Mouse (Mus musculus): Measurements from ENCODE around the gene Supt3. TPM values are rescaled to one million over a fixed set of nuclear protein-coding genes. Genes with fewer than 3 reads are reported as not detected.
A peak's percentile ranks its signal among the peaks of the same experiment; 100 is the strongest.

The Supt3 gene
- polyA plus RNA-seq, 1 experiment from 2014 or later, result 27.6 TPM

DNA sequence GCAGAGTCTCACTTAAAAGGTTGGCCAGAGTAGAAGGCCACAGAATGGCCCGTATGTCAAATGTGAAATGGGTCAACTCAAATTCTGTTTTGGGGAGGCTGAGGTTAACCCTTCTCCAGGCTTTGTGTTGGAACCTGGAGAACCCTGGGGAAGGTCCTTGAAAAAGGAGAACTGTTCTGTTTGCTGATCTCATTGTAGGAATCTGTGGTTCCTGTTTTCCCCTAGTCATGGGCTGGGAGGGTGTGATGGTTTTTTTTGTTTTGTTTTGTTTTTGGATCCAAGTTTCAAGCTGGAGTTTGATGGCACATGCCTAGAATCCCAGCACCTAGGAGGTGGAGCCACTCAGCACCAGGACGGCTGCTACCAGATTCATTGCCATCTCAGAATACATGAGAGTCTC, 6.2 kb downstream of the Supt3 start:
- WGBS, result 81% methylated on average over 2 of the region's 2 CpGs

DNA sequence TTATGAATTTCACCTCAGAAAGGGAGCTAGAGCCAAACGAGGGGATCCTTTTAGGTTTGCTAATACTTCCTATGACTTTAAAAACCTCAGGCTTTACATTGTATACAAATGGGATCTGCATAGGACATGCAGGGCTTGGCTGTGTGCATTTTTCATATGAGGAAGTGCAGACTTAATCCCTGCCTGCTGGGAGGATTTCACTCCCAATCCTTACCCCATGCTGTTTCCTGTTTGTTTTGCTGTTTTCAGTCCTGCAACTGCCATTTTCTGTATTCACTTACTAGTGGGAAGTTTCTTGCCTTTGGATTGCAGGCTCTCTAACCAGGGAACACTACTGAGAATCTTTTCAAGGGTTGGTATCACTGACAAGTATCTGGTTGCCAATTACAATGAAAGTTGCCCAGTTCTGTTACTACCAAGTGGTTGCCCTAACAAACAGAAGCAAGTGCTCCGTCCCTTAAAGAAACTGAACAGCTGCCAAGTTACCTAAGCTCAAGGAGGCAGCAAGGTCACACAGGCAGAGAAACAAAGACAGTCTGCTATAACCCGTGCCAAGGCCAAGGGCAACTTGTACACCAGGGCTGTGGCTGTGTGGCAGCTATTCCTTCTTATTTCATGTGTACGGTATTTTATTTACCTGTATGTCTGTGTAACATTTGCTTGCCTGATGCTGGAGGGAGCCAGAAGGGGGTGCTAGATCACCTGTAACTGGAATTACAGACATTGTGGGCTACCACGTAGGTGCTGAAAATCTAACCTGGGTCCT, 12.2 kb downstream of the Supt3 start:
- 78% methylated on average over 5 of the region's 5 CpGs for WGBS

More for the DNA sequence above, 6.2 kb downstream of the Supt3 start:
- Histone ChIP-seq H3K27me3 (no peaks in the 10 kb centered on the region), H3K4me2 (replicated peaks) (no peak overlapping the region), H3K9ac (no peak overlapping the region), H3K4me3 (no peak overlapping the region), H3K27ac (no peak overlapping the region), H3K36me3 (0 out of 2 replicates have a peak, but pooled peaks cover 4% of the 10 kb centered on the region), H3K4me1 (peaks cover 5% of the 10 kb centered on the region; the same call in 1 of the 2 replicates), H3K9me3 (no peaks in the 10 kb centered on the region)
- ATAC-seq (ENCODE audit: insufficient number of reproducible peaks, insufficient read depth, low FRiP score, low TSS enrichment), result no peak

DNA sequence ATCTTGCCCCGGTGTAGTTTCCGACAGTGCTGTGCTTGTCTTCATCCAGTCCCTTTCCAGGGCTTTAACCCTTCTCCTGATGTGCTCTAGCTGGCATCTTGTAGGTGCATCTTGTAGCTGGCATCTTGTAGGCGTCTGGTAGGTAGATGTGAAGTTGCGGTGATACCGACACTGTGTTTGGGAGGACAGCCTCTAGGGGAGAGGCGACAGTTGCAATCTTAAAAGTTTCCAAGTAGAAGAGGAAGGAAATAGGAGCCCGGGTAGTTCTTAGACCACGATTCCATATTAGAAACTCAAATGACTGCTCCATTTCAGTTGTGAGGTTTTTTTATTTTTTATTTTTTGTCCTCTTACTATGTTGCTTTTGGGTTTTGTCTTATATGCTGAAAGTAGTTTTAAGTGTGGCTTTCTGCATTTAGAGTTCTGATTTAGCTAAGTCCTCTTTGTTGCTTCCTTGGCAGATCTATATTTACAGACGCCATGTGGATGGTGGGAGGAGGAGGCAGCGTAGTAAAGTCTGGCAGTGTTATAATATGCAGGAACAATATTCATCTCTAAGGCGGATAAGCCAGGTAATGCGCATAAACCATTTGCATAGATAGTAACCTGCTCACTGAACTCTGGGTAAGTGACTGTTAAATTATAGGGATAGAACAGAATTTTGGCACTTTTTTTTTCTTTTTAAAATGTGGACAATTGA, 15.4 kb downstream of the Supt3 start:
- H3K27ac ChIP-seq, result no peak overlapping the region
- H3K4me2 ChIP-seq (replicated peaks), result no peak overlapping the region
- H3K27me3 ChIP-seq, result no peaks in the 10 kb centered on the region
- no peaks in the 10 kb centered on the region for H3K4me1 ChIP-seq
- 92% methylated on average over 12 of the region's 12 CpGs for WGBS
- H3K4me3 ChIP-seq, result no peak overlapping the region
- no peaks in the 10 kb centered on the region for H3K9me3 ChIP-seq
- H3K36me3 ChIP-seq, result peaks cover 14% of the 10 kb centered on the region
- no peak overlapping the region for H3K9ac ChIP-seq
- ATAC-seq (ENCODE audit: insufficient number of reproducible peaks, insufficient read depth, low FRiP score, low TSS enrichment), result no peak

More for the DNA sequence above, 12.2 kb downstream of the Supt3 start:
- Histone ChIP-seq H3K4me1 (no peaks in the 10 kb centered on the region), H3K27me3 (no peaks in the 10 kb centered on the region), H3K36me3 (peaks cover 13% of the 10 kb centered on the region), H3K4me3 (no peak overlapping the region), H3K4me2 (replicated peaks) (no peak overlapping the region), H3K9me3 (no peaks in the 10 kb centered on the region), H3K9ac (no peak overlapping the region), H3K27ac (no peak overlapping the region)
- no peak for ATAC-seq (ENCODE audit: insufficient number of reproducible peaks, insufficient read depth, low FRiP score, low TSS enrichment)

DNA sequence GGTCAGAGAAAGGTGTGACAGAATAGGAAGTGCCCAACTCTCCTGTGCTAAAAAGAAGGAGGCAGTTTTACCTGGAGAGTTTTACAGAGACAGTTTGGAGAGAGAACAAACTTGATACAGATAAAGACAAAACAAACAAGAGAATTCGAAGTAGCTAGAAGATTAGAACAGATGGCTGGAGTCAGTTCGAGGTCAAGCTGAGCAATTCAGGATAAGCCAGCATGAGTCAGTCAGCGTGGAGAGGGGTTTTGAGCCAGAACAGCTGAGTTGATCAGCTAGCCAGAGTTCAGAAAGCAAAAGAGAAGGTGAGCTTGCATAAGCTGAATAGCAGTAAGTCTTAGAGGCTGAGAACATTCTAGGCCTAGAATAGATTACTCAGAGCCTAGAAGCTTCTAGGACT, 20.4 kb downstream of the Supt3 start:
- no peak overlapping the region for H3K9ac ChIP-seq
- no peak overlapping the region for H3K4me3 ChIP-seq
- 0 out of 2 replicates have a peak, but pooled peaks cover 5% of the 10 kb centered on the region for H3K36me3 ChIP-seq
- no peak overlapping the region for H3K4me2 ChIP-seq (replicated peaks)
- H3K27ac ChIP-seq, result no peak overlapping the region
- H3K9me3 ChIP-seq, result no peaks in the 10 kb centered on the region
- WGBS, result 54% methylated on average over 3 of the region's 3 CpGs
- ATAC-seq (ENCODE audit: insufficient number of reproducible peaks, insufficient read depth, low FRiP score, low TSS enrichment), result no peak
- no peaks in the 10 kb centered on the region for H3K27me3 ChIP-seq
- H3K4me1 ChIP-seq, result no peaks in the 10 kb centered on the region

DNA sequence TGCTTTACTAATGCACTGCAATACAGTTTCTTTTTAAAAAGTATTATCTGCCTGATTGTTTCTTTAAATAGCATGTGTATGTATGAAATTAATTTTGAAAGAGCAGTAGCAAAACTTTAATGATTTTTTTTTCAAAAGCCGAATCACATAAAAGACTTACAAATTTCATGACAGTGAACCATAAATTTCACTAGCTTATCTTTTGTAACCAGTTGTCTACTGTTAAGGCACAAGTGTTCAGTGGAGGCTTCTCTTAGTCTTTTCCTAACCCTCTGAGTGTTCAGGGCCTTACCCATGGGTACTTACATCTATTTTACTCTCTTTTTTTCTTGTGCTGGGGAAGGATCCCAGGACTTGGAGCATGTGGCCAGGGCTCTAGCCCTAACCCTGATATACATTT, 30.1 kb downstream of the Supt3 start:
- Histone ChIP-seq H3K36me3 (no peaks in the 10 kb centered on the region), H3K9me3 (no peaks in the 10 kb centered on the region), H3K27ac (no peak overlapping the region), H3K9ac (no peak overlapping the region), H3K4me2 (replicated peaks) (no peak overlapping the region), H3K27me3 (no peaks in the 10 kb centered on the region), H3K4me1 (peaks cover 13% of the 10 kb centered on the region), H3K4me3 (no peak overlapping the region)
- ATAC-seq (ENCODE audit: insufficient number of reproducible peaks, insufficient read depth, low FRiP score, low TSS enrichment), result no peak
- WGBS, result 90% methylated on average over 1 of the region's 1 CpGs

DNA sequence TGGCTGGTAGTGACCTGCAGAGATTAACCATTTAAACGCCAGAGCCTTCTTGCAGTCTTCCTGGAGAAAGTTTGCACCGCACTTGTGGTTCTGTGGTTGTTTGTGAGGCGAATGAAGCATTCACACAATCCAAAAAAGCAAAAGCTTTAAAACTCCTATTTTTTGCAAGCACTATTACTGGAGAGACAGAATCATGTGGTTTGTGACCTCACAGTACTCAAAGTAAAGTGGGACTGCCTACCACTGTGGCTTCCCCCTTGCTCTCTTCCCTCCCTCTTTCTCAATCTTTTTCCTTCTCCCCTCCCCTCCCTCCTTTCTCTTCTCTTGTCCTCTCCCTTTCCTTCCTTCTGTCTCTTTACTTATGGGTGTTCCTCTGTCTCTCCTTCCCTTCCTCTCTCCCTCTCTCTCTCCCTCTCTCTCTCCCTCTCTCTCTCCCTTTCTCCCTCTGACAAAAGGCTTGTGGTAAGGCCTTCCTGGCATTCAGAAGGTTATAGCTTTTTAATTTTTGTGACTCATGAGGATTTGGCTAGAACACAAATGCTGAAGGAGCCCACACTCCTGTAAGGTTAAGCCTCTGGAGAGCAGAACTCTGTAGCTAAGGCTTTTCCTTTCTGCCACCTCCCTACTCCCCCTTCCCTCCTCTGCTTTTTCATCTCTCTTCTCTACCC, 37.7 kb downstream of the Supt3 start, which contains the start of gene Runx2:
TSS of gene Runx2 (minus strand) at position 290 of the 668 bp plus-strand sequence.
- H3K4me1 ChIP-seq, result peaks cover 19% of the 10 kb centered on the region
- 24% methylated on average over 3 of the region's 3 CpGs for WGBS
- H3K27me3 ChIP-seq, result no peaks in the 10 kb centered on the region
- no peak for ATAC-seq (ENCODE audit: insufficient number of reproducible peaks, insufficient read depth, low FRiP score, low TSS enrichment)
- H3K27ac ChIP-seq, result peak within 1 kb of the TSS; percentile 73
- H3K4me3 ChIP-seq, result peak within 1 kb of the TSS; percentile 26
- no peaks in the 10 kb centered on the region for H3K9me3 ChIP-seq
- H3K4me2 ChIP-seq (replicated peaks), result peak within 1 kb of the TSS; percentile 46
- H3K36me3 ChIP-seq, result no peaks in the 10 kb centered on the region
- peak within 1 kb of the TSS; percentile 45 for H3K9ac ChIP-seq

DNA sequence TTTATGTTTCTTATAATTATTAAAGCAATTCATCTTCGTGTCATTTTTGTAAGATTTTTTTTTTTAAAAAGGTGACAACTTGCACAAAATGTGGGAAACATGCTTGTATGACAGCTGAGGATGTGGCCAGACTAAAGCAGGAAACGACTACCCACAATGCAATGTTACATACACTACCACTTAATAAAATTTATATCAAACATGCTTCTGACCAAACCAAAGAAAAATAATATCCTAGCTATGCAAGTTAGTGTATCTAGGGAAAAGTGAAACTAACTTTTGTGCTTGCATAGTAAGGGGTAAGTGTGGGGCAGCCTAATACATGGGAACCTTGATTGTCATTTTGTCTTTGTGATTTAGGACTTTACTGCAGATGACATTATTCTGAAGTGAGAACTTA, 41.9 kb downstream of the Supt3 start:
- Histone ChIP-seq H3K9me3 (no peaks in the 10 kb centered on the region), H3K4me3 (no peak overlapping the region), H3K36me3 (no peaks in the 10 kb centered on the region), H3K9ac (no peak overlapping the region), H3K27ac (no peak overlapping the region), H3K4me1 (peaks cover 16% of the 10 kb centered on the region), H3K4me2 (replicated peaks) (no peak overlapping the region), H3K27me3 (no peaks in the 10 kb centered on the region)
- ATAC-seq (ENCODE audit: insufficient number of reproducible peaks, insufficient read depth, low FRiP score, low TSS enrichment), result no peak
- WGBS, result 81% methylated on average over 2 of the region's 2 CpGs

DNA sequence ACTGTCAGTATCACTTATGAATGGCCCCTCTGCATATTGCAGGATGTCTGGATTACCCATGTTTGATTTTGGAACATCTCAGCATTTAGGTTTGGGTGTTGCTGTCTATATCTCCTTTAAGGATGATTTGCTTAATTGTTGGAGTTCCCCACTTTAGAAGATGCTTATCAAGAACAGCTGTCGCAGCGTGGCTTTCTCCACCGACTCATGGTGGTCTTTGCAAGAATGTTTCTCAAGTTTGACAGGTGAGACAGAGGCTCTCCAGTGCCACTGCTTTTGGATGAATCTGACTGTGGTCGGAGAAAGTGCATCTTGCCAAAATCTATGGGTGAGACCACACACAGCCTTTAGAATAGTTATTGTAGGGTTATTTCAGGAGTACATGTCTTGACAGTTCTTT, 42.9 kb downstream of the Supt3 start:
- no peak overlapping the region for H3K4me3 ChIP-seq
- H3K9ac ChIP-seq, result no peak overlapping the region
- H3K36me3 ChIP-seq, result no peaks in the 10 kb centered on the region
- no peaks in the 10 kb centered on the region for H3K9me3 ChIP-seq
- H3K4me2 ChIP-seq (replicated peaks), result no peak overlapping the region
- no peak for ATAC-seq (ENCODE audit: insufficient number of reproducible peaks, insufficient read depth, low FRiP score, low TSS enrichment)
- no peaks in the 10 kb centered on the region for H3K27me3 ChIP-seq
- 54% methylated on average over 4 of the region's 4 CpGs for WGBS
- H3K4me1 ChIP-seq, result peaks cover 6% of the 10 kb centered on the region
- no peak overlapping the region for H3K27ac ChIP-seq

DNA sequence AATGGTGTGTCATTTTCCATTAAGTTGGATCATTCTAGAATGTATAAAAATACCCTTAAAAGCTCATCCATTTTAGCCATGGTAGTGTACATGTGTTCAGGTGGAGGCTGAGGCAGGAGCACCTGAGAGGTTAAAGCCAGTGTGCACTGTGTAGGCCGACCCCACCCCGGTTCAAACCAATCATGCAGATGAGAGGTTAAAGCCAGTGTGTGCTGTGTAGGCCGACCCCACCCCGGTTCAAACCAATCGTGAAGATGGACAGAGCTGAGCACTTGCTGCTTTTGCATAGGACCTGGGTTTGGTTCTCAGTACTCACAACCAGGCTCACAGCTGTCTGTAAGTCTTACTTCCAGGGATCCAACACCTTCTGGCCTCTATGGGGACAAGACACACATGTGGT, 45.0 kb downstream of the Supt3 start:
- Histone ChIP-seq H3K9me3 (no peaks in the 10 kb centered on the region), H3K4me1 (0 out of 2 replicates have a peak, but pooled peaks cover 2% of the 10 kb centered on the region), H3K4me2 (replicated peaks) (no peak overlapping the region), H3K36me3 (no peaks in the 10 kb centered on the region), H3K9ac (no peak overlapping the region), H3K27ac (no peak overlapping the region), H3K27me3 (no peaks in the 10 kb centered on the region), H3K4me3 (no peak overlapping the region)
- no peak for ATAC-seq (ENCODE audit: insufficient number of reproducible peaks, insufficient read depth, low FRiP score, low TSS enrichment)
- 86% methylated on average over 5 of the region's 5 CpGs for WGBS

DNA sequence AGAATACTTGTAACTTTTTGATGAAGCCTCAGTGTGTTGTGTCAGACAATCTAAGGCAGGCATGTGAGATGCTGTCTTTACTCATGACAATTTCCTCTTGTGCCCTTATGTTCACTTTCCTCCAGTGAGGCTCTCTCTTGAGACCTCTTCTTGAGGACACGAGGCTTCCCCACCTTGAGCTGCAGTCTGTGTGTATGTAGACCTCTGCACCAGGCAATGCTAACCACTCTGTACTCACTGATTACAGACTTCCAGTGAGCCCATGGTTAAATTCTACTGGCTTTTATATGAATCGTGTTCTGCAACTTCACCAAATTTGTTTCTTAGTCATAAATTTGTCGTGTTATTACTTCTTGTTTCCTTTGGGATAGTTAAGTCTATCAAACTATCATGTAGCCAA, 50.2 kb downstream of the Supt3 start:
- no peak for ATAC-seq (ENCODE audit: insufficient number of reproducible peaks, insufficient read depth, low FRiP score, low TSS enrichment)
- Histone ChIP-seq H3K4me2 (replicated peaks) (no peak overlapping the region), H3K4me3 (no peak overlapping the region), H3K27ac (no peak overlapping the region), H3K27me3 (no peaks in the 10 kb centered on the region), H3K9ac (no peak overlapping the region), H3K4me1 (no peaks in the 10 kb centered on the region), H3K36me3 (no peaks in the 10 kb centered on the region), H3K9me3 (no peaks in the 10 kb centered on the region)
- 71% methylated on average over 3 of the region's 3 CpGs for WGBS

DNA sequence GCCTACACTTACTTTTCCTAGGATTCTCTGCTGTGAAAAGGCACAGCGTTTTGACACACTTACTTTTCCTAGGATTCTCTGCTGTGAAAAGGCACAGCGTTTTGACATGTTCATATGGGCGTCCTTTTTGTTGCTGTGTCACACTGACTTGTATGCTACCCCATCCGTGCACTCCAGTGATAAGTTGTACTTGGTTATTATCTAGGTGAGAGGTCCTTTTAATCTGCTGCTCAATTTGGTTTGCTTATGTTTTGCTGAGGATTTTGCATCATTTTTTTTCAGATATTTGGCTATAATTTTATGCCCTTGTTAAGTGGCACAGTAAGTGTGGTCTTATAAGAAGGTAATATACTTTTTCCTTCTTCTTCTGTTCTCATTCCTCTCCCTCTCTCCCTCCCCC, 51.0 kb downstream of the Supt3 start:
- 85% methylated on average over 4 of the region's 4 CpGs for WGBS
- H3K4me1 ChIP-seq, result no peaks in the 10 kb centered on the region
- H3K4me3 ChIP-seq, result no peak overlapping the region
- H3K4me2 ChIP-seq (replicated peaks), result no peak overlapping the region
- H3K27me3 ChIP-seq, result no peaks in the 10 kb centered on the region
- no peak overlapping the region for H3K27ac ChIP-seq
- no peak for ATAC-seq (ENCODE audit: insufficient number of reproducible peaks, insufficient read depth, low FRiP score, low TSS enrichment)
- H3K9me3 ChIP-seq, result no peaks in the 10 kb centered on the region
- H3K9ac ChIP-seq, result no peak overlapping the region
- H3K36me3 ChIP-seq, result no peaks in the 10 kb centered on the region

DNA sequence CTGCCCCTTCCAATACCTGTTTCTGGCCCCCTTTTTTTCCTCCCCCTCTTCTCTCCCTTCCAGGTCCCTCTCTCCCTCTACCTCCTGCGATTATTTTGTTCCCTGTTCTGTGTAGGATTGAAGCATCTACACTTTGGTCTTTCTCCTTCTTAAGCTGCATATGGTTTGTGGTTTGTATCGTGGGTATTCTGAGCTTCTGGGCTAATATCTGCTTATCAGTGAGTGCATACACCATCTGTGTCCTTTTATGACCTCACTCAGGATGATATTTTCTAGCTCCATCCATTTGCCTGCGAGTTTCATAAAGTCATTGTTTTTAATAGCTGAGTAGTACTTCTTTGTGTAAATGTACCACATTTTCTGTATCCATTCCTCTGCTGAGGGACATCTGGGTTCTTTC, 52.6 kb downstream of the Supt3 start:
- H3K27me3 ChIP-seq, result no peaks in the 10 kb centered on the region
- no peak overlapping the region for H3K4me2 ChIP-seq (replicated peaks)
- no peaks in the 10 kb centered on the region for H3K36me3 ChIP-seq
- H3K27ac ChIP-seq, result no peak overlapping the region
- H3K4me3 ChIP-seq, result no peak overlapping the region
- no peaks in the 10 kb centered on the region for H3K4me1 ChIP-seq
- H3K9me3 ChIP-seq, result no peaks in the 10 kb centered on the region
- H3K9ac ChIP-seq, result no peak overlapping the region
- no peak for ATAC-seq (ENCODE audit: insufficient number of reproducible peaks, insufficient read depth, low FRiP score, low TSS enrichment)
- WGBS, result 90% methylated on average over 3 of the region's 3 CpGs

All from embryonic facial prominence, embryonic 12.5 days (tissue).